Mouse (Mus musculus): ENCODE measurements around the gene Trim7. TPM values are rescaled to one million over a fixed set of nuclear protein-coding genes. Genes with fewer than 3 reads are reported as not detected.
A peak's percentile ranks its signal among the peaks of the same experiment; 100 is the strongest.
"Not testable (repeated sequence)": the region's sequence is repeated elsewhere in the genome, so short reads cannot be mapped to it uniquely, and the experiment has no call there.

Trim7 gene
- 1 to 10 TPM; 3.0 to 3.1 TPM for total RNA-seq (2021)

DNA sequence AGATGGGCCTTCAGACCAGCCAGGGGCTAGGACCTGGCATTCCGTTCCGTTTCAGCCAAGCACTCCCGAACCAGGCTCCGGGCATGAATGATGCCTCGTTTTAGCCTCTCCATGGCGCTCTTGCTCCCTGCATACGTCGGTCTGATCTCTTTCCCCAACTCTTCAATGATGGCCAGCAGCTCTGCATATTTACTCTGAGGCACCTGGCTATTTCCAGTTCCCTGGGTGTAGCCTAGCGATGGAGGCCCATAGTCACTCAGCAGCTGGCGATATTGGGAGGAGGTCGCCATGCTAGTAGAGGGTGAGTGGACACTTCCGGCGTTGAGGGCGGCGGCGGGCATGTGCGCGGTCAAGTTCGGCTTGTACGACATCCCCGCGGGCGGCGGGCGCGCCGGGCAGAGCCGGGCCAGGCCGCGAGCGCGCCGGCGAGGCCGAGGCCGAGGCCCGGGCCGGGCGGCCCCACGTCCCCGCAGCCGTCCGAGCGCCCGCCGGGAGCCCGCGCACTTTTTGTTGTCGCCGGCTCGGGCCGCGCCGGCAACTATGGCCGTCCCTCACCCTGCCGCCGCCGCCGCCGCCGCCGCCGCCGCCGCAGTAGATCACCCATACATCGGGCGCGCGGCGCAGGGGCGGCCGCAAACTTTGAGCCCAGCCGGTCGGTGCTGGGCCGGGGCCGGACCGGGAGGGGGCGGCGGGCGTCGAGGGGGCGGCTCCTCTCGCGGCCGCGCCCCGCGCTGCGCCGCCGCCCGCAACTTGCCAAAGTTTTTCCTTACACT is at the start of gene Trim7, which contains the start of gene Gm12184:
TSS of gene Trim7 (plus strand) at position 162 of the 773 bp plus-strand sequence.
TSS of gene Gm12184 (minus strand) at position 677 of the 773 bp plus-strand sequence.
- intact Hi-C loops (cut with DNase I); DNase-seq (ENCODE audit: extremely low spot score in 1 of 2, low spot score in 2 of 2): not testable (repeated sequence)

DNA sequence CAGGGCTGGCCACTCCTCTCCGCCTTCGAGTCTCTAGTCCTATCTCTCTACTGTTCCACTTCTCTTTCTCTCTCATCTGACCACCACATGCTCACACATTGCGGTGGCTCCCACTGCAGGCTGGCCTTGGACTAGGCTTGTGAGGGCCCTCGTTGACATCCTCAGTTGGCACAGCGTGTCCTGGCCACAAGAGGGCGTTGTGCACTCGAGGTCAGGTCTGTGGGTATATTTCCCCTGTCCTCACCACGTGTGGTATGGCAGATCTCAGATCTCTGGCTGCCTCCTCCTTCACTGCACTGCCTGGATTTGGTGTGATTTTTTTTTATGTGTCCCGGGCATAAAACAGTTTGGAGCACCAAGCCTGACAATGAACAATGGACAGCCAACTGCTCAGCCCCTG is 49.3 kb upstream of the Trim7 start:
- intact Hi-C loops (cut with DNase I): loop anchor here (5.0 to 10.0 kb wide), 2 partner anchors 1844 to 1912 kb away; no protein-coding TSS in a partner anchor
- peak in 1 of 2 experiments; percentile 39 for DNase-seq (ENCODE audit: extremely low spot score in 1 of 2, low spot score in 2 of 2)

DNA sequence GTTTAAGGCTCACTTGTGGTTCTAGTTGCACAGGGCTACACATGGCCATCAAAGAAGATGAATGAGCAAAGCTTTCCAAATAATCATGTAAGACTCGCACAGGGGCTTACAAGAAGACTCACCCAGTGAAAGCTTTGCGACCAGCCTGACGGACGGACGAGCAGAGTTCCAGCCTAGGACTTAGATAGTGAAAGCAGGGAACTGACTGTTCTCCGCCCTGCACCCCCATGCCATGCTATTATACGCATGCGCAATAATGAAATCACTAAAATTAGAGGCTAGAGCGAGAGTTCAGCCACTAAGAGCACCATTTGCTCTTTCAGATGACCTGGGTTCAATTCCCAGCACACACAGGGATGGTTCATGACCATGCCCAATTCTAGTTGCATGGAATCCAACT is 48.6 kb upstream of the Trim7 start:
- intact Hi-C loops (cut with DNase I): loop anchor here (5.0 to 10.0 kb wide), 2 partner anchors 1845 to 1913 kb away; no protein-coding TSS in a partner anchor
- no peak for DNase-seq (ENCODE audit: extremely low spot score in 1 of 2, low spot score in 2 of 2)

DNA sequence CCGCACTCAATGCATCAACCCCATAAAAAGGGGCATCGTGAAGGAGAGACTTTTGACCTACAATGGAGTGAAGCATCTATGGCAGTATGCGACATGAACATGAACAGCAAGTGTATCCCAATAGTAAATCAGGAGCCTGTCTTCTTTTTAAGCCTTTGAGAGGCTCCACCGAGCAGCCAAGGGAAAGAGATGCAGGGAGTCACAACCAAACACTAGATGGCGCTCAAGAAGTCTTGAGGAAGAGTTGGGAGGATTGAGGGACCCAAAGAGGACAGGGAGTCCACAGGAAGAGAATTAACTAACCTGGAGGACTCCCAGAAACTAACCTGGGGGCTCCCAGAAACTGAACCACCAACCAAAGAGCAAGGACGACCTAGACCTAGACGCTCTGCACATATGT is 46.5 kb upstream of the Trim7 start:
- intact Hi-C loops (cut with DNase I): loop anchor here (5.0 to 10.0 kb wide), 2 partner anchors 1847 to 1915 kb away; no protein-coding TSS in a partner anchor
- no peak for DNase-seq (ENCODE audit: extremely low spot score in 1 of 2, low spot score in 2 of 2)

DNA sequence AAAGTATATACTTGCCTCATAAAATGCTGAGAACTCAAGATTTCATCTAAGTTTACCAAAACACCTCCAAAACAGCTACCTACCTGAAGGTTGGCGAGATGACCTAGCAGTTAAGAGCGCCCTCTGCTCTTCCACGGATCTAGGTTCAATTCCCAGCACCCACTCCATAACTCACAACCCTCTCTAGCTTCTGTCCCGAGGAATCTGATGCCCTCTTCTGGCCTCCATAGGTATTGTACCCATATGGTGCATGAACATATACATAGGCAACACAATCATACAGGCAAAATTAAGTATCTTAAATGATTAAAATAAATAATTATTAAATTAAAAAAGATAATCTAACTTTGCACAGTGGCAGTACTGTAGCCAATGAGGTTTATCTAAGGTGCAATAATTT is 43.7 kb upstream of the Trim7 start:
- intact Hi-C loops (cut with DNase I): no loop called here
- DNase-seq (ENCODE audit: extremely low spot score in 1 of 2, low spot score in 2 of 2): no peak

DNA sequence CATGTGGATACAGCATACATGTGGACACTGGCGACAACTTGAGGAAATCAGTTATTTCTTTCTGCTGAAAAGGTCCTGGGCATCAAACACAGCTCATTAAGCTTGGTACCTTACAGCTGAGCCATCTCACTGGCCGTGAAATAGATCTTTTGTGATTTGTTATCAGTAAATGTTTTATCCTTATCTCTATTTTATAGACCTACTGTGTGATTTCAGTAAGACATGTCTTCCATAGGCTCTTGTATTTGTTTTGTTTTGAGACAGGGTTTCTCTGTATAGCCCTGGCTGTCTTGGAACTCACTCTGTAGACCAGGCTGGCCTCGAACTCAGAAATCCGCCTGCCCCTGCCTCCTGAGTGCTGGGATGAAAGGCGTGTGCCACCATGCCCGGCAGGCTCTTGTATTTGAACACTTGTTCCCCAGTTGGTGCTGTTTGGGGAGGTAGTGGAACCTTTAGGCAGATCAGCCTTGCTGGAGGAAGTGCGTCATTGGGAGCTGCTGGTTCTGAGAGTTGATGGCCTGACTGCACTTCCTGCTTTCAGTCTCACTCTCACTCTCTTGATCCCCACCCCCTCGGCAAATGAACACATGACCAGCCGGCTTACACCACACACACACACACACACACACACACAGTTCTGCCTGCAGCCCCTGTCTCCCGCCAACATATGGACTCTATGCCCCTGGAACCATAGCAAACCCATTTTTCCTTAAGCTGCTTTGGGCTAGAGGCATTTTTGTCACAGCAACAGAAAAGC is 38.3 kb upstream of the Trim7 start:
- DNase-seq (ENCODE audit: extremely low spot score in 1 of 2, low spot score in 2 of 2): peak in 1 of 2 experiments; percentile 55
- intact Hi-C loops (cut with DNase I): loop anchor here (5.0 kb wide), 1 partner anchor 320 kb away; no protein-coding TSS in a partner anchor

DNA sequence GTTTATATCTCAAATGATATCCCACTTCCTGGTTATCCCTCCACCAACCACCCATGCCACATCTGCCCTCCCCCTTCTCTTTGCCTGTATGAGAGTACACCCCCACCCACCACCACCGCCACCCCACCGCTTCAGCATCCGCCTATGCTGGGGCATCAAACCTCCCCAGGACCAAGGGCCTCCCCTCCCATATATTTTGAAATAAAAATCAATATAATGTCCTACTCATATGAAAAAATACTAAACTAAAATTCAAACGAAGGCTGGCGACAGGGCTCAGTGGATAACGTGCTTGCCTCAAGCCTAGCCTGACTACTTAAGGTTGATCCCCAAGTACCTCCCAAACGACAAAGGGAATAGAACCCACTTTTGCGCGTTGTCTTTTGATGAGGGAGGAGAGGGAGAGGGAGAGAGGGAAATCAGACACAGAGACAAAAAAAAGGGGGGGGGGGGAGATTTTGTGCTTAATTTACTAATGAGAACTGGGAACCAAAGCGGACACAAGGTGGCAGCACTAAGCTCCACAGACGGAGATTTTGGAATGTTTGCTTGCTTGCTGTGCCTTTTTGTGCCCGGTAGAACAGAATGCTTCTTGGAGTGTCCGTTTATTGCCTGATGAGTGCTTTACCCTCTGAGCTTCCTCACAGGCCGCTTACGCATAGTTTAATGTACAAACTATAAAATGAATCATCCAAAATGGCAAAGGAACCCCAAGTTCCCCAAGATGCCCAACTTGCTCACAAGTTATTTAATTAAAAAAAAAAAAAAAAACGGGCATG is 37.4 kb upstream of the Trim7 start:
- intact Hi-C loops (cut with DNase I): loop anchor here (5.0 kb wide), 1 partner anchor 319 kb away; no protein-coding TSS in a partner anchor
- DNase-seq (ENCODE audit: extremely low spot score in 1 of 2, low spot score in 2 of 2): peak; percentile 62 to 78

DNA sequence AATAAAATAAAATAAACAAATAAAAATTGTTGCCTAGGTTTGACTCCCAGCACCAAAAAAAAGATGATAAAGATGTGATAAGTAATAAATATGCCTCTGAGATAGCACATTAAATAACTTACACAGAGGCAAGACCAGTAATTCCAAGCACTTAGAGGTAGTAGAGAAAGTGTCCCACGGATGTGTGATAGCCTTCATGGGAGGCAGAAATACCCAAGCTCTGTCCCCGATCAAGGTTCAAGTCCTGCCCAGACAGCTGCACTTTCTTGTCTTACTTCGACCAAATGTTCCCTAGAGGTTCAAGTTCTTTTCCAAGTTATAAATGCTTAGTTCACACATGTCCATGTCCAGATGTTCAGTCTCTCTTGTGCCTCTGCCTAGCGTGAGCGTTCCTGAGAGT is 36.7 kb upstream of the Trim7 start:
- intact Hi-C loops (cut with DNase I): loop anchor here (5.0 kb wide), 1 partner anchor 318 kb away; no protein-coding TSS in a partner anchor

DNA sequence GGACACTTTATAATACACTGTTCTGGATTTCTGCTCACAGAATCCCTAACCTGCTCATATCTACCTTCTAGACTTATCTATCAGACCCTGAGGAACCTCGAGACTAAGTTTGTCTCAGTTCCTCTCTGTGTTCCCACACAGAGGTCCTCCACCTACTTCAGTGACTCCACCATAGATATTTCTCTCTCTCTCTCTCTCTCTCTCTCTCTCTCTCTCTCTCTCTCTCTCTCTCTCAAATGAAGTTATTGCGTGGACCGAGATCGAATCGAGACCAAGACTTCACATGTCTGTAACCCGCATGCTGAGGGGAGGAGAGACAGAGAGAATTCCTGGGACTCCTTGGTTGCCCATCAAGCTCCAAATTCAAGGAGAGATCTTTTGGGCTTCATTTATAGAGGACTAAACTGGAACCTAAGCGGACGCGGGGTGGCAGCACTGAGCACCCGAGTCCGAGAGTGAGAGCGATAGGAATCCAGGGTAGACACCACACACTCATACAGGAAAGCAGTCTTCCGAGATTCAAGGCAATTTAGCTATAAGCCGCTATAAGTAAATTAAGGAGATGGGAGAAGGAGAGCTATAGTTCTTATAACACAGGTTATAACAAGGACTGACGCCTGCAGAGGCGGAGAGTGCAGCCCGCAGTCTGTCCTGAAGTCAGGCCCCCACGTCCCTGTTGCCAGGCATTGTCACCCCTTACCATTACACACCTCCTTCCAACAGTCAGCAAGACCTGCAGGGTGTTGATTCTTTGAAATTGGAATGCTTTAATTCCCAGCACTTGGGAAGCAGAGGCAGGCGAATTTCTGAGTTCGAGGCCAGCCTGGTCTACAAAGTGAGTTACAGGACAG is 35.7 kb upstream of the Trim7 start:
- peak; percentile 82 to 84 for DNase-seq (ENCODE audit: extremely low spot score in 1 of 2, low spot score in 2 of 2)
- intact Hi-C loops (cut with DNase I): loop anchor here (2.0 to 5.0 kb wide), 2 partner anchors 67 to 317 kb away; no protein-coding TSS in a partner anchor

More for the DNA sequence above, 36.7 kb upstream of the Trim7 start:
- no peak for DNase-seq (ENCODE audit: extremely low spot score in 1 of 2, low spot score in 2 of 2)

DNA sequence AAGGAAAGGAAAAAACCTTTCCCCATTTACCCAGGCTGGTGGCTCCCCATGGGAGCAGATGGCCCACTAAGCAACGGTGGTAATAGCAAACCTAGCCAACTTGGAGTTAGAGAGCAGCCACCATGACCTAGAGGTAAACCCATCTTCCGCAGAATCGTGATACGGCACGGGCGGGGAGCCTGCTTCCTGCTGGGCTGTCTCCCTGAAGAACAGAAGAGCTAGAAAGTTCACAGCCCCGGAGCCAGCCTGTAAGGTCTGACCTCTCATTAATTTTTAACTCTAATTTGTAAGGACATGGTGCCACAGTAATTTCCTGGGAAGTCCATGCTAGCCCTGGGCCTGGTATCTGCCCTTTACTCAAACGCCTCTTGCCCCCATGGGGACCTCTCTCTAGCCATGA is 35.0 kb upstream of the Trim7 start:
- no peak for DNase-seq (ENCODE audit: extremely low spot score in 1 of 2, low spot score in 2 of 2)
- intact Hi-C loops (cut with DNase I): loop anchor here (2.0 kb wide), 1 partner anchor 66 kb away; no protein-coding TSS in a partner anchor

DNA sequence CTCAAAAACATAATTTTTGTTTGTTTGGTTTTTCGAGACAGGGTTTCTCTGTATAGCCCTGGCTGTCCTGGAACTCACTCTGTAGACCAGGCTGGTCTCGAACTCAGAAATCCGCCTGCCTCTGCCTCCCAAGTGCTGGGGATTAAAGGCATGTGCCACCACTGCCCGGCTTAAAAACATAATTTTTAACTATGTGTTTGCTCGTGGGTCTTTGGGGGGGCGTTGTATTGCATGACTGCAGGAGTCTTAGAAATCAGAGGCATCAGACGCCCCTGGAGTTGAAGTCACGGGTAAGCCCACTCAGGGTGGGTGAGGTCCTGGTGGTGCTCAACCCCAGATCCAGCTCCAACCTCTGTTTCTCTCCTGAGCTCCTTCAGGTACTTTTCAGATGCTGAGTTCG is 34.0 kb upstream of the Trim7 start:
- intact Hi-C loops (cut with DNase I): loop anchor here (2.0 kb wide), 1 partner anchor 65 kb away; no protein-coding TSS in a partner anchor
- DNase-seq (ENCODE audit: extremely low spot score in 1 of 2, low spot score in 2 of 2): not testable (repeated sequence)

DNA sequence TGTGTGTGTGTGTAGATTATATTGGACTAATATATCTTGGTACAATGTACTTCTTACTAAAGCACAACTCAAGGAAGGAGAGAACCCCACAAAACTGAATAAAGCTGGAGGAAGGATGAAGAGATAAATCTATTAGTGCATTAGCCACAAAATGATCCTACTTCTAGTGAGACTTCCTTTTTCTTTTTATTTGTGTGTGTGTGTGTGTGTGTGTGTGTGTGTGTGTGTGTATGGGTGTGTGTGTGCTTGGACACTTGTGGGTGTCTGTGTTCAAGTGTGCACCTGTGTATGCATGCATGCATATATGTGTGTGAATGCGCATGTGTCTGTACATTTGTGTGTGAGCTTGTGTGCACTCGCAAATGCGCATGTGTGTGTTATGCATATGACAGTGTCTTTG is 32.8 kb upstream of the Trim7 start:
- intact Hi-C loops (cut with DNase I): no loop called here
- no peak for DNase-seq (ENCODE audit: extremely low spot score in 1 of 2, low spot score in 2 of 2)

DNA sequence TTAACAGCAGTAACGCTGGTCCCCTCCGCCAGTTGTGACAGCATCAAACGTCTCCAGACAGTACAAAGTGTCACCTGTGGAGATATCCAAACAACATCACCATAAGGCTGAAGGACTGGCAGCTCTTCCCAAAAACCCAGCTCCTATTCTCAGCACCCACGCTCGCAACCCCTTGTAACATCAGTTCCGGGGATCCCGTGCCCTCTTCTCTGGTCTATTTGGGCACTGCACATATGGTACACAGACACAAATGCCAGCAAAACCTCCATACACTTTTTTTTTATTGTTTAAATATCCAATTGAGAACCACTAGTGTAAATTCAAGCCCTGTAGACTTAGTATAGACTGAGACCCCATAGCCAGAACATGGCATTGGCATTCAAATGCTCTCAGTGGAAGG is 30.7 kb upstream of the Trim7 start:
- intact Hi-C loops (cut with DNase I): no loop called here

DNA sequence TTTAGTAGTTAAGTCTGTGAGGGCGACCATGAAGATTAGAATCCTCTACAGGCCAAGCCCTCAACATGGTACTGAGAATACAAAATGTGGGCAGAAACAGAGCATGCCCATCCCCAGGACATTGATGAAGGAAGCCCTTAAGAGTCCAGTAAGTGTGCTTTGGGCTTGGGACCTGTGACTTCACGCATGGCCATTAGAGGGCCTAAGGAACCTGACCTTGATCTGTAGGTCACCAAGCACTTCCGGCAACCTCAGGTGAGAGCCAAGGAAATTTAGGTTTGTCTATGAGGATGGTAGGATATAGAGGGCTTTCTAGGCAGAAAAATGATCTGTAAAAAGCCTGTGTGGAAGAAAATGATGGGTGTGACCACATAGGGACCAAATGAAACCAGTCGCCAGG is 29.6 kb upstream of the Trim7 start:
- intact Hi-C loops (cut with DNase I): no loop called here
- no peak for DNase-seq (ENCODE audit: extremely low spot score in 1 of 2, low spot score in 2 of 2)

More for the DNA sequence above, 30.7 kb upstream of the Trim7 start:
- DNase-seq (ENCODE audit: extremely low spot score in 1 of 2, low spot score in 2 of 2): no peak

DNA sequence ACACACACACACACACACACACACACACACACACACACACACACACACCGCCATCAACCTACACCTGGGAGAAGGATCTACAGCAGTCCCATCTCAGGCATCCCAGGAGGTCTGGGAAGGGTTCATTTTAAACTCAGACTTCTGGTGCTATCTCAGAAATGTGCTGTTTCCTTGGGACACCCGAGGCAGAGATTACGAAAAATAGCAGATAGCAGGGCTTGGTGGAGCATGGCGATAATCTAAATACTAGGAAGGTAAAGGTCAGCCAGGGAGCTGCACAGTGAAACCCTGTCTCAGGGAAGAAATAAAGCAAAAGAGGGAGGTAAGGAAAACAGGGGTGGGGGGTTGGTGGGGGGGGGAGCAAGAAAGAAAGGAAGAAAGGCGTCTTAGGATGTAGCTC is 28.7 kb upstream of the Trim7 start:
- no peak for DNase-seq (ENCODE audit: extremely low spot score in 1 of 2, low spot score in 2 of 2)
- intact Hi-C loops (cut with DNase I): no loop called here

DNA sequence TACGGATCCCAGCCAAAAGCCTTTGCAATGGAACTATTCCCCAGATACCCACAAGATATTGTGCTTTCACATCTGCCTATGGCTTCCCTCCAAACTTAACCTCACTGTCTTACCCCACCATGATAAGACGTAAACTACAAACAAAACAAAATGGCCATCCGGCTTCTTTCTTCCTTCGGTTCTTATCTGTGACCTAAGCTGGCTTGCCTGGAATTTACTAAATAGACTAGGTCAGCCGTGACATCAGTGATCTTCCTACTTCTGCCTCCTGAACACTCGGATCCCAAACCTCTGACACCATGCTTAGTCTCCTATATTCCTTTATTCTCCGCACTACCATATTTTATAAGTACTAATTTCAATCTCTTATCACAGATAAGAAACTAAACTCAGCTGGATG is 27.6 kb upstream of the Trim7 start:
- intact Hi-C loops (cut with DNase I): no loop called here
- no peak for DNase-seq (ENCODE audit: extremely low spot score in 1 of 2, low spot score in 2 of 2)

DNA sequence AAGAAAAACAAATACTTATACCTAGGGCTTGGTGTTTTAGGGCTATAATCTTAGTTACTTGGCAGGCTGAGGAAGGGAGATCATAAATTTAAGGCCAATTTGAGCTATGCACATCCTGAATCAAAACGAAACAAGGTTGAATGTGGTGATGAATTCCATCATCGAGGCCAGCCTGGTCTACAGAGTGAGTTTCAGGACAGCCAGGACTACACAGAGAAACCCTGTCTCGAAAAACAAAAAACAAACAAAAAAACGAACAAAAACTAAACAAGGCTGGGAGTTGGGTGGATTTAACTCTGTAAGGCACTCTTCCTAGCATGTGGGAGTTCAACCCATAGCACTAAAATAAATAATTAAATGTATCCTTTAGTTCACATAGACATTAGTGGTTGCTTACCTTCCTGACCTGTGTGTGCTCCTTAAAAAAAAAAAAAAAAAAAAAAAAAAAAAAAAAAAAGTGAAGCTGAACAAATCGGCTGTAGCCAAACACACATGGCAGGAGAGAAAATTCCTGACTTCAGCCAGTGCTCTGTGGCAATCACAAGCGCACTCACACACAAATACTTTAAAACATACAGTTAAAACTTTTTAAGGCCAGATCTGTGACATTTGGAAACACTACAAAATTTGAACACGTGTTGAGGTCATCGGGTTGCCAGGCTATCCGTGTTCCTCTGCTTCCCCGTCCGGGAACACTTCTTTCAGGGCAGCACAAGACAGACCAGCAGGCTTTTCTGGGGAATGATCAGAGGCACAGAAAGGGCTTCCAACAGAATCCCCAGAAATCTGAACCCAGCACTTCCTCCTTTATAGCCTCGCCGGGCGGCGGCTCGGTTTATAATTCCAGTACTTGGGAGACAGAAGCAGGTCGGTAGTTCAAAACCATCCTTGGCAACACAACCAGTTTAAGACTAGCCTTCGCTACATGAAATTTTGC is 26.7 kb upstream of the Trim7 start:
- intact Hi-C loops (cut with DNase I): no loop called here
- no peak for DNase-seq (ENCODE audit: extremely low spot score in 1 of 2, low spot score in 2 of 2)

Data from left cerebral cortex, postnatal 10 days (tissue).